Mouse (Mus musculus): ENCODE data around the gene AA467197. TPM values are rescaled to one million over a fixed set of nuclear protein-coding genes. Genes with fewer than 3 reads are reported as not detected.

The AA467197 gene
- total and polyA plus RNA-seq, 2 experiments from 2014 or later: 0.47 TPM; not detected in 1

DNA sequence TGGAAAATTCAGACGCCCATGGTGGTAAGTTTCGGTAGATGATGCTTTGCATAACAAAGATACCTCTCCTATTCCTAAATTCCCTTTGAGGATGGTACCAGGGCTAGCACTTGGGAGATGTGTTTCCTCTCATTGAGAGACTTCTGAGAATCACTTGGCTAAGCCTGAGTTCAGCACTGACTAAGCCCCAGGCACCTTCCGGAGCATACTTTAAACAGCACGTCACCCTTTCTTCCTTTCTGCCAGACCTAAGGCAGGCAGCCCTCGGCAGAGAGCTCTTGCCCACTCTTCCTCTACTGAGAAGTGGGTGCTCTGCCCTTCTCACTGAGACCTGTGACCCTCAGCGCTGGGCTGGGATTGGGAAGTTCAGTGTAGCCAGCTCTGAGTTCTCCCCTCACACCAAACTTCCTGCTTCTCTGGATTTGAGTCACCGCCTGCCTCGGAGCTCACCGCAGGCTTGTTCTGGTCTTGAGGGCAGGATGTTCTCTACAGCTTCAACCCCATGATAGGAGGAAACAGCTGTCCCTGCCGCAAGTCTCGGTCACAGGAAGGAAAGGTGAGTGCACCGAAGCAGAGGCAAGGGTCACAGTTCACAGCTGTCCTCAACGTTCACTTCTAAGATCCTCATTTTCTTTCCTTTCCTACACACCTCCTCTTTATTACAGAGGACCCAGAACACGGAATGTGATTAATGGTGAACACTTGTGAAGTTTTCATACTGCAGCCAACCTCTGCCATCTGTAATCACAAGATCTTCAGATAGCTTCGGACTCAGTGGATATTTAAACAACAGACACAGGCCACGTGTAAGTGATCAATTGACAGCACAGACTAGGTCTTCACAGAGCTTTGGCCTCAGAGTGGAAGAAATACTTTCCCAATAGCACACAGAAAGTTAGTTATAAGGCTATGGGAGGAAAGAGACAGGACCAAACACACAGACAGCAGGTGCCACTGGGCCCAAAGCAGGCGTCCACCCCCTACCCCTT, 15.6 kb downstream of the AA467197 start:
- DNase-seq (ENCODE audit: low spot score): no peak
- Histone ChIP-seq H3K9me3 (ENCODE audit: low read length) (no peaks in the 10 kb centered on the region), H3K36me3 (ENCODE audit: insufficient read depth, low read length) (no peaks in the 10 kb centered on the region), H3K4me2 (ENCODE audit: low read depth, low read length, poor library complexity, severe bottlenecking) (no peak overlapping the region), H3K4me1 (ENCODE audit: insufficient read depth, low read length) (no peaks in the 10 kb centered on the region), H3K4me3 (ENCODE audit: low read depth, low read length) (no peak overlapping the region), H3K27ac (ENCODE audit: low read depth, low read length) (no peak overlapping the region), H3K27me3 (ENCODE audit: insufficient read depth, low read length) (no peaks in the 10 kb centered on the region), H3K9ac (replicated peaks; ENCODE audit: low read length, poor library complexity, severe bottlenecking) (no peak overlapping the region)
- ATAC-seq (ENCODE audit: low FRiP score): no peak
- 77% methylated on average over 17 of the region's 17 CpGs for WGBS
- TF ChIP-seq CTCF (IDR thresholded peaks at IDR 0.05): no peak

DNA sequence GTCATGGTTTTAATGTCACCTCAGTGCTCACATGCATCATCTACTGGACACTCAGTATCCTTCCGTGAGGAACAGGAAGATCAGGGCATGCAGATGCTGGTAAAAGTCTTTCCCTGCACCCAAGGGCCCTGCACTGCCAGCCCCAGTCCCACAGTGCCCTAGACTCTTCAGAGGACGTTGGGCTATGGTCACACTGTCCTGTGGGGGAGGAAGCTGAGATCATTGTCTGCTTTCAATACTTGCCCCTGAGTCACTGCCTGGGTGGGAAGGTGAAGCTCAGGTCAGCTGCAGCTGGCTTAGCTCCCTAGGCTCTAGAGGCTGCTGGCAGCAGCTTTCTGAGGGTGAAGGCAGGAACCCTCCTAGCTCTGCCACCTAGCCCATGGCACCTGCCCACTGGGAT, 19.3 kb downstream of the AA467197 start:
- H3K27ac ChIP-seq (ENCODE audit: low read depth, low read length): no peak overlapping the region
- 61% methylated on average over 2 of the region's 2 CpGs for WGBS
- no peak for ATAC-seq (ENCODE audit: low FRiP score)
- H3K4me1 ChIP-seq (ENCODE audit: insufficient read depth, low read length): no peaks in the 10 kb centered on the region
- H3K27me3 ChIP-seq (ENCODE audit: insufficient read depth, low read length): no peaks in the 10 kb centered on the region
- no peak for DNase-seq (ENCODE audit: low spot score)
- no peak for TF ChIP-seq CTCF (IDR thresholded peaks at IDR 0.05)
- H3K4me2 ChIP-seq (ENCODE audit: low read depth, low read length, poor library complexity, severe bottlenecking): no peak overlapping the region
- H3K4me3 ChIP-seq (ENCODE audit: low read depth, low read length): no peak overlapping the region
- no peaks in the 10 kb centered on the region for H3K36me3 ChIP-seq (ENCODE audit: insufficient read depth, low read length)
- no peak overlapping the region for H3K9ac ChIP-seq (replicated peaks; ENCODE audit: low read length, poor library complexity, severe bottlenecking)
- H3K9me3 ChIP-seq (ENCODE audit: low read length): no peaks in the 10 kb centered on the region

DNA sequence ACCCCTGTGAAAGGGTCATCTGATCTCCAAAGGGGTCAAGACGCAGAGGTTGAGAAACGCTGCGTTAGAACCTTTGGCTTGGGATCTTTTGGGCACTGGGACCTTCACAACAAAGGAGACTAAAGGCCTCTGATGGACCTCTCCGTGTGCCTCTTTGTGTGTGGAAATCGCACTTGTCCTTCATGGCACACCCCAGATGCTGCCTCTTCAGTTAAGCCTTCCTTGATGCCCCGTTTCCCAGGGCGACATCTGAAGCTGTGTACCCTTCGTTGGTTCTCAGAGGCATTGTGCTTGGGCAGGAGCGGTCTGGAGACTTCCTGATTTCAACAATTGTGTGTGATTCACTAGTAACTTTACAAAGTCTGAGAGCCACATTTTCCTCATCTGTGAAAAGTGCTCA, 20.0 kb downstream of the AA467197 start:
- Histone ChIP-seq H3K36me3 (ENCODE audit: insufficient read depth, low read length) (no peaks in the 10 kb centered on the region), H3K4me3 (ENCODE audit: low read depth, low read length) (no peak overlapping the region), H3K27ac (ENCODE audit: low read depth, low read length) (no peak overlapping the region), H3K4me1 (ENCODE audit: insufficient read depth, low read length) (no peaks in the 10 kb centered on the region), H3K9ac (replicated peaks; ENCODE audit: low read length, poor library complexity, severe bottlenecking) (no peak overlapping the region), H3K4me2 (ENCODE audit: low read depth, low read length, poor library complexity, severe bottlenecking) (no peak overlapping the region), H3K27me3 (ENCODE audit: insufficient read depth, low read length) (no peaks in the 10 kb centered on the region), H3K9me3 (ENCODE audit: low read length) (no peaks in the 10 kb centered on the region)
- 65% methylated on average over 9 of the region's 9 CpGs for WGBS
- ATAC-seq (ENCODE audit: low FRiP score) (no peak), DNase-seq (ENCODE audit: low spot score) (no peak)
- TF ChIP-seq CTCF (IDR thresholded peaks at IDR 0.05): no peak

DNA sequence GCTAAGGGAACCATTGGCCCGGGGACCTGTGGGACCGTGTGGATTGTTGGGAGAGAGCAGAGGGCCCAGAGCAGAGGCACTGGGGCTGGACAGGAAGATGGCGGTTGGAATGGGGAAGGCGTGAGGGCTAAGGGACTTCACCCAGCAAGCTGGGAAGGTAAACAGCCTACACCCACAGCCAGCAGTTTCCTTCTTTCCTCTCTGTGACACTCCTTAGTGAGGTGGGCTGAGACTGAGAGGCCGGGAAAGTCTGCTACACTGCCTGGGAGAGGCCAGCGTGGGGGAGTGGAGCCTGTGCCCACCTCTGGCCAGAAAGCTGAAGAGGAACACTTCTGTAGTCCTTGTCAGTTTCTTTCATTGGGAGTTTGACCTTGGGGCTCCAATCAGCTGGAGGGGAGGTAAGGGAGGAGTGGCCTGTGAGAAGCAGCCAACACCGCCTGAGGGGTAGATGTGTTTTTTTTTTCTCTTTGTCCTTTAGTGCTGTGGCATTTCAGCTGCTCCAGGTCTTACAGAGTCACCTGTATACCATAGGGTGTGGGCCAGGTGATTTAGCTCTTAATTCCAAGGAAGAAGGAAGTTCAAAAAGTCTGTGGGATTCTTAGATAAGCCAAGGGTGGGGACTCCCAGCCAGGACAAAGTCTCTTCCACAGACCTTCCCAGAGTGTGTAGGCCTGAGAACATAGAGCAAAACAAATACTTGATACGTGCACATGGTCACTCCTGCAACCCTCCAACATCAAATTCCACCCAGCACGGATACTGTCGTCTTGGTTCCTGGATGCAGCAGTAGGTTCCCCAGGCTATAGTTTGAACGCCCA, 21.1 kb downstream of the AA467197 start:
- Histone ChIP-seq H3K36me3 (ENCODE audit: insufficient read depth, low read length) (no peaks in the 10 kb centered on the region), H3K4me2 (ENCODE audit: low read depth, low read length, poor library complexity, severe bottlenecking) (no peak overlapping the region), H3K9ac (replicated peaks; ENCODE audit: low read length, poor library complexity, severe bottlenecking) (no peak overlapping the region), H3K27me3 (ENCODE audit: insufficient read depth, low read length) (no peaks in the 10 kb centered on the region), H3K9me3 (ENCODE audit: low read length) (no peaks in the 10 kb centered on the region), H3K4me1 (ENCODE audit: insufficient read depth, low read length) (no peaks in the 10 kb centered on the region), H3K4me3 (ENCODE audit: low read depth, low read length) (no peak overlapping the region), H3K27ac (ENCODE audit: low read depth, low read length) (no peak overlapping the region)
- TF ChIP-seq CTCF (IDR thresholded peaks at IDR 0.05): no peak
- ATAC-seq (ENCODE audit: low FRiP score): no peak
- 92% methylated on average over 11 of the region's 11 CpGs for WGBS
- no peak for DNase-seq (ENCODE audit: low spot score)

DNA sequence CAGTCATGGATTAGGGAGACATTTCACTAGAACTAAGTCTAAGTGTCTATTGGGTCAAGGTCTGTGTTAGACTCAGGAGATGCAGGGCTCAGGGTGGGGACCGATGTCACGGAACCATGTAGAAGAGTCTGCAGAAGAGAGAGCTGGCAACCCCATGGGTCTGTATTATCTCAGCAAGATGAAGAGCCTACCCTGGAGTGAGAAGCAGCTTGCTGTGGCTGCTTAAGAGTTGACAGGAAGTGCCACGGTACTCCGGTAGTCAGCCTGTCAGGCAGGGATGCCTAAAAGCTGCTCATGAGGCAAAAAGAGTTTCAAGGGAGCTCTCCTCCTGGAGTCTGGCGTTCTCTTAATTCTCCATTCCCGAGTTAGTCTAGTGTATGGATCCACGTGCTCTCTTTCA, 23.0 kb downstream of the AA467197 start:
- H3K4me1 ChIP-seq (ENCODE audit: insufficient read depth, low read length): no peaks in the 10 kb centered on the region
- 86% methylated on average over 7 of the region's 7 CpGs for WGBS
- H3K9ac ChIP-seq (replicated peaks; ENCODE audit: low read length, poor library complexity, severe bottlenecking): no peak overlapping the region
- H3K4me3 ChIP-seq (ENCODE audit: low read depth, low read length): no peak overlapping the region
- no peaks in the 10 kb centered on the region for H3K9me3 ChIP-seq (ENCODE audit: low read length)
- TF ChIP-seq CTCF (IDR thresholded peaks at IDR 0.05): no peak
- no peak for ATAC-seq (ENCODE audit: low FRiP score)
- H3K27me3 ChIP-seq (ENCODE audit: insufficient read depth, low read length): no peaks in the 10 kb centered on the region
- no peak overlapping the region for H3K4me2 ChIP-seq (ENCODE audit: low read depth, low read length, poor library complexity, severe bottlenecking)
- DNase-seq (ENCODE audit: low spot score): no peak
- H3K27ac ChIP-seq (ENCODE audit: low read depth, low read length): no peak overlapping the region
- H3K36me3 ChIP-seq (ENCODE audit: insufficient read depth, low read length): no peaks in the 10 kb centered on the region

Data from midbrain, postnatal 0 days (tissue).